Mouse (Mus musculus) heart, postnatal 14 days (tissue): ENCODE results near the gene Zfp653. TPM values are rescaled to one million over a fixed set of nuclear protein-coding genes. Genes with fewer than 3 reads are reported as not detected.

Experiments
- DNase-seq, 2 experiments: peaks; one replicate each; pipeline ENCODE4 v3.0.0; 2021 to 2022
- intact Hi-C: fragments of 180-260 bp; cut with DNase I; formaldehyde crosslinking; loops from one replicate; pipeline ENCODE4 v1.15.1; 2025
- total RNA-seq, 2 experiments: library from RNA; stranded (reverse); gene quantifications; 2 replicates each; pipeline ENCODE4 v1.2.3; 2021

Zfp653 gene
- total RNA-seq, 2 experiments from 2014 or later: 5.3 to 6.4 TPM

- DNase-seq: no peak
- intact Hi-C loops: no loop called here
Measured at GRCm38 (mm10) chr9:22072276-22072675, 1.1 kb upstream of the Zfp653 start.

DNA sequence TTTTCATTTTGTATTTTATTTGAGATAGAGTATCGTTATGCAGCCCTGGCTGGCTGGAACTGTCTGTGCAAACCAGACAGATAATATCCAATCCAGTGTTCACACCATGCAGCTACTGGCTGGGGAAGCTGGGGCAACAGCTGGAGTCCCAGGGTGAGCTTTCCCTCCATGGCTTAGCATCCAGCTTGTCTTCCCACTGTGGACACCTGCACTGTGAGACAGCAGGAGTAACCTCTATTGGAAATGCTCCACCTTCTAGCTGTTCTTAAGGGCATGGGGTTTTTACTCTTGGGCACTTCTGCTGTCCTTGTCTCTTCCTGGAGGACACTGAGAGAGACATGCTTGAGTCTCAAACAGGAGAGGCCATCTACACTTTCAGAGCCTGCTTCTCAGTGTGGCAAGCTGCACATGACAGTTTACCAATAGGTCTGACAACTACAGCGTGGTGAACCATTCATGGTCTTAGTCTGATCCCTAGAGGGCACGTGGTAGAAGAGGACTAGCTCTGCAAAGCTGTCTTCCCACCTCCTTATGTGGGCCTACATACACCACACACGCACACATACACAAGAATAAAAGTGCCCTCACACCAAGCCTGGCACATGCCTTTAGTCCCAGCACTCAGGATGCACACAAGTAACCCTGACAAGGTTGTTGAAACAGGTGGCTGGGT is 1.2 kb downstream of the Zfp653 start:
- no peak for DNase-seq

GRCm38 (mm10) chr9:22067195-22067594 is 4.0 kb downstream of the Zfp653 start:
- intact Hi-C loops: no loop called here
- no peak for DNase-seq

More for the DNA sequence above, 1.2 kb downstream of the Zfp653 start:
- intact Hi-C loops: no loop called here

- peak; percentile 57 to 72 for DNase-seq
- intact Hi-C loops: loop anchor here (1.0 kb wide), 1 partner anchor 77 kb away; no protein-coding TSS in a partner anchor
Measured at GRCm38 (mm10) chr9:22066433-22066832, 4.7 kb downstream of the Zfp653 start.

- DNase-seq: no peak
- intact Hi-C loops: loop anchor here (1.0 kb wide), 1 partner anchor 78 kb away; no protein-coding TSS in a partner anchor
Measured at GRCm38 (mm10) chr9:22065642-22066041, 5.5 kb downstream of the Zfp653 start.

GRCm38 (mm10) chr9:22064341-22064740 is 6.8 kb downstream of the Zfp653 start:
- DNase-seq: no peak
- intact Hi-C loops: no loop called here

DNA sequence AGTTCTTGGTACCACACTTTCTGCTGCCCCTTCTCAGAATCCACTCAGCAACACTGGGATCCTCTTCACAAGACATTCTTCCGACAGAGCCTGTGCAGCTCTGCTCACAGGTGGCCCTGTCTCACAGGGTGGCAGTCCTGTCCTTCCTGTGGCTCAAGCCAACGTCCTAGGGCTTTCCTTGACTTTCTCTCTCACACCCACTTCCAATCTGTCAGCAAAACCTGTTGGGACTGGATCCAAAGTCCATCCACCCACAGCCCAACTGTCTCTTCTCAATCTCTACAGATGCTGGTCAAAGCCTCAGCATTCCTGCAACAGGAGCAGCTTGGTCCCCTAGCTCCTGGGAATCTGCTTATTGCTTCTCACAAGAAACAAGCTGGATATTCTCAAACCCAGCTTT is 9.8 kb downstream of the Zfp653 start:
- intact Hi-C loops: no loop called here
- no peak for DNase-seq

DNA sequence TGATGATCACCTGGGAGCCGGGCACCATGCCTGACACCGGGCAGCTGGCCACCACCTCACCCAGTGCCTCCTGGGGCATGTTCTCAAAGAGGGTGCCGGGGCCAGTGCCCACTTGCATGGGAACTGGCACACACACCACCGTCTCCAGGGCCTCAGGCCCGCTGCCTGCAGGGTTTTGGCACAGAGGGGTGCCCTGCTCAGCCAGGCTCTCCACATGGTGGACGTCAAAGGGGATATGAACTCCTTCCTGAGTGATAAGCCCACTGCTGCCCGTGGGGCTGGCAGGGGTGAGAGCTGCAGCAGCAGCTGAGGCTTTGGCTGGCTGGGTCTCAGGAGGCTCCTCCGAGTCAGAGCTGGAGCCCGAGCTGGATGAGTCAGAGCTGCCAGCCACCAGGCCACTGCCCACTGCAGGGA is 13.2 kb downstream of the Zfp653 start:
- intact Hi-C loops: no loop called here
- DNase-seq: peak; percentile 45 to 56

- no peak for DNase-seq
- intact Hi-C loops: no loop called here
Measured at GRCm38 (mm10) chr9:22057031-22057517, 14.1 kb downstream of the Zfp653 start.

GRCm38 (mm10) chr9:22056303-22056910 is 14.8 kb downstream of the Zfp653 start:
- no peak for DNase-seq
- intact Hi-C loops: no loop called here

- intact Hi-C loops: no loop called here
- no peak for DNase-seq
Measured at GRCm38 (mm10) chr9:22055713-22056112, 15.5 kb downstream of the Zfp653 start.

DNA sequence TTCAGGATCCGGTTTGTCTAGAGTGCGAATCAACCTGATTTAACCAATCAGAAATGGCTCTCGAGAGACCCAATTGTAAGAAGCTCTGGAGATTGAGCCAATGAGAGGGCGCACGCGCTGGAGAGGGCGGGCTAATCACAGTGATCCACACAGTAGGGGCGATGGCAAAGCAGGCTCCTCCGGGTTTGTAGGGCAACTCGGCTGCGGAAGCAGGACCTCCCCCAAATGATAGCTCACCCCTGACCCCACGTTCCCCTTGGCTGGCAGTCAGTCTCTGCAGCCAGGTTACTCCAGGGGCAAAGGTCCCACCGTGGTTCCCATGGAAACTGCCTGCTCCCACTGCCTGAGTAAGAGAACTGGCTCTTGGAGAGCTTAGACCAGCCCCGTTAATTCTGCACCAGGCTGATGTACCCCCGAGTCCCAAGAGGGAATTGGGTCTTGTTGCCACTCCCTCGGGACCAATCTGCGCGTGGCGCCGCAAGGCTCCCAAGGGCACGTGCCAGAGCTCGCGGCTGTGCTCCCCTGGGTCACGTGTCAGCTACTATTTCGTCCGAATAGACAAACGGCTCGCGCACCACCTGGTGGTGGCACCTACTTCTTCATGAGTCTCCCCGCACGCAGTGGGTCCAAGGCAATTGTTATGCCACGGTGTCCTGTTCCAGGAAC is 16.6 kb downstream of the Zfp653 start:
- intact Hi-C loops: no loop called here

DNA sequence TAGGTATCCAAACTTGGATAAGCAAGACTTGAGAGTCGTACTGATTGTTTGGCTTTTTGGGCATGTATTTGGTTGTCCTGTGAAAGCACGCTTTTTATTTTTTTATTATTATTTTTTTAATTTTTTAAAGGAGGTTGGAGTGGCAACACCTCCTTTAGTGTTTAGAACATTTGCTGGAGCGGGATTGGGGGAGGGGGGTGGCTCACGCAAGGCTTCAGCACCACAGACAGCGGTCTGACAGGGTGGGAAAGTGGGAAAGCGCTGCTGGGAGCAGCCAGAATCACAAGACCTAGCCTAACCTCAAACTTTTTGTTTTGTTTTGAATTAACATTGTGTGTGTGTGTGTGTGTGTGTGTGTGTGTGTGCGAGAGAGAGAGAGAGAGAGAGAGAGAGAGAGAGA is 17.5 kb downstream of the Zfp653 start:
- no peak for DNase-seq
- intact Hi-C loops: no loop called here

More for the DNA sequence above, 16.6 kb downstream of the Zfp653 start:
- DNase-seq: peak; percentile 57 to 68

- intact Hi-C loops: no loop called here
Measured at GRCm38 (mm10) chr9:22051958-22052254, 19.3 kb downstream of the Zfp653 start, which contains the start of gene Elavl3. TSS of gene Elavl3 (minus strand) at chr9:22052023.

GRCm38 (mm10) chr9:22051161-22051957 is 19.8 kb downstream of the Zfp653 start:
- intact Hi-C loops: no loop called here

More at GRCm38 (mm10) chr9:22051958-22052254, 19.3 kb downstream of the Zfp653 start, which contains the start of gene Elavl3:
- no peak for DNase-seq

GRCm38 (mm10) chr9:22050351-22050889 is 20.8 kb downstream of the Zfp653 start:
- intact Hi-C loops: no loop called here
- DNase-seq: peak; percentile 40 to 61

More at GRCm38 (mm10) chr9:22051161-22051957, 19.8 kb downstream of the Zfp653 start:
- no peak for DNase-seq

DNA sequence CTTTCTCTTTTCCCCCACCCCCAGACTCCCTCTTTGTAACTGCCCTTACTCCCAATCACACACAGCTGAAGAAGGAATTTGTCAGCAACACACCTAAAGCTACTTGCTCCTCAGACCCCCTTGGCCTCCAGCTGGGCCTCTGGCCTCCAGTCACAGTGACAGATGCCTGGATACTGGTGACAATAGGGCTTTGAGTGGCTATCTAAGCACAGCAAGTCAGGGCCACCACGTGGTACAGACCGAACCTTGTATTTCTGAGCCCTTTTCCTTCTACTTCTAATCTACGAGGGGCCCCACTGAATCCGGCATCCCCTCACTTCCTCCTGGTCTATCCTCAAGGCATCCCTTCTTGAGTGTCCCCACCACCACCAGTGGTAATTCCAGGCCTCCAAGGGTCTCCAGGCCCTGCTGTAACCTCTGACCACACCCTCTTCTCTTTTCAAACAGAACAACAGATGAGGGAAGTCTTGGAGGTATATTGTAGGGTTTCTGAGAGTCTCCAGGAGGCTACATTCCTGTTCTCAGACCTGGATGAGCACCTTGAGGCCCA is 21.4 kb downstream of the Zfp653 start:
- no peak for DNase-seq
- intact Hi-C loops: no loop called here

GRCm38 (mm10) chr9:22049315-22049714 is 21.9 kb downstream of the Zfp653 start:
- intact Hi-C loops: no loop called here
- no peak for DNase-seq

DNA sequence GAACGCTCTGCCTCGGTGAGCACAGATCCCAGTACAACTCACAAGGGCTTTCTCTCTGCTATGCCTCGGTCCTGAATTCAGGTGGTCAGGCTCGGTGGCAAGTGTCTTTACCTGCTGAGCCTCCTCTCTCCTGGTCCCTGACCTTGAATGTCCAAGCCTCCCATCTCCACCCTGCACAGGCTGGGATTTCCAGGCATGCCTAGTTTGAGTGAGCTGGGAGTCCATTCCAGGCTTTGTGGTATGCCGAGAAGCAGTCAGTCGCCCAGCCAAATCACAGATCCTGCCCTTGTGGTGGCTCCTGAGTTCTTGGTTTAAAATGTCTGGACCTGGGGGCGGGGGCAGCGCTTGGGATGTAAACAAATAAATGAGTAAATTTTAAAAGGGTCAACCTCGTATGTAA is 23.8 kb downstream of the Zfp653 start:
- intact Hi-C loops: no loop called here
- no peak for DNase-seq

DNA sequence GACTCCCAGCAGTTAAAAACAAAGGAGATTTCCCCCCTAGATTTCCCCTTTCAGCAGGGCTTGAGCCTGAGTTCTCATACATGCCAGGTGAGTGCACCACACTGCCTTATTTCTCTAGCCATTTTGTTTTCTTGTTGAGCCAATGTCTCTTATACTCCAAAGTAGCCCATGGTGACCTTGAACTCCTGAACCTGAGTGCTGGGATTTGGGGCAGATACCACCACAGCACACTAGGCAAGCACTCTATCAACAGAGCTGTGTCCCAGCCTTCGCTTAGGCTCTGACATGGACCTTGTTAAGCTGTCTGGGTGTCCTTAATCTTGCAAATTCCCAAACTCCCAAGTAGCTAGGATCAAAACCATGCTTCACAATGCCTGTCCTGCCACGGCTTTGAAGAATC is 29.3 kb downstream of the Zfp653 start:
- DNase-seq: no peak
- intact Hi-C loops: no loop called here
